In genomic region chr13:99079331-99079761, GRCm38 (mm10) we compare ENCODE assay signal across 22 mouse cellular contexts.
DNase-seq lines count a peak whose midpoint lies in the region; TF ChIP-seq lines count a peak whose summit lies in the region.
"Had no signal": no experiment of that assay in that cellular context is flagged by ENCODE, and none has a peak within 500 bp of the region (broad histone marks: within the 10 kb centered on the region; RNA-seq: fewer than 3 reads in every experiment).

No protein-coding gene starts in this region.

- peak overlapping the region; percentile 61 for H3K27ac ChIP-seq in layer of hippocampus, adult 2 months
- H3K27ac ChIP-seq in cortical plate, adult 2 months (ENCODE audit: insufficient read depth, low read length), result 0 out of 2 replicates have a peak overlapping the region, but pooled peaks have one; percentile 14
- no peak overlapping the region for H3K27ac ChIP-seq in limb, embryonic 10.5 days
- H3K27ac ChIP-seq: embryonic facial prominence, embryonic 12.5 days; forebrain, embryonic 15.5 days; heart, embryonic 10.5 days; hindbrain, embryonic 10.5 days; limb, embryonic 12.5 days; liver, embryonic 12.5 days had no signal

- H3K36me3 ChIP-seq in limb, embryonic 10.5 days, result no peaks in the 10 kb centered on the region
- H3K36me3 ChIP-seq: embryonic facial prominence, embryonic 12.5 days; forebrain, embryonic 15.5 days; heart, embryonic 10.5 days; hindbrain, embryonic 10.5 days; limb, embryonic 12.5 days; liver, embryonic 12.5 days had no signal

- intact Hi-C loops in gastrocnemius, postnatal 36 days (cut with DNase I), result no loop called here

- H3K27me3 ChIP-seq in limb, embryonic 10.5 days (ENCODE audit: low read depth, poor library complexity, severe bottlenecking), result no peaks in the 10 kb centered on the region
- H3K27me3 ChIP-seq: embryonic facial prominence, embryonic 12.5 days; forebrain, embryonic 15.5 days; limb, embryonic 12.5 days had no signal

- TF ChIP-seq POLR2A in cortical plate, adult 2 months (IDR thresholded peaks at IDR 0.05; ENCODE audit: extremely low read depth, insufficient read depth, low read length), result no peak

- DNase-seq in layer of hippocampus, adult 2 months (ENCODE audit: low spot score in 2 of 2), result peak in 1 of 2 experiments; percentile 43
- DNase-seq in layer of hippocampus, adult 8-10 months (ENCODE audit: low spot score in 2 of 2), result no peak
- peak; percentile 79 for DNase-seq in brain, adult 2 months (ENCODE audit: low read depth, low spot score)
- DNase-seq in limb, embryonic 10.5 days (ENCODE audit: low spot score), result peak; percentile 20
- no peak for DNase-seq in yolk sac, embryonic 10.5 days (ENCODE audit: low spot score)
- DNase-seq in gastrocnemius, postnatal 36 days, result no peak
- DNase-seq: cerebellum, adult 8-10 months; gastrocnemius, postnatal 25 days; kidney, adult 8-10 months; kidney, postnatal 14 days; layer of hippocampus, postnatal 36 days; lung, embryonic 14.5 days; lung, postnatal 36 days; retina, postnatal 1 day had no signal

- H3K9me3 ChIP-seq in limb, embryonic 10.5 days (replicated peaks), result no peaks in the 10 kb centered on the region
- H3K9me3 ChIP-seq: embryonic facial prominence, embryonic 12.5 days; forebrain, embryonic 15.5 days; heart, embryonic 10.5 days; hindbrain, embryonic 10.5 days; limb, embryonic 12.5 days; liver, embryonic 12.5 days had no signal

- no peak for TF ChIP-seq CTCF in layer of hippocampus, adult 2 months (conservative IDR thresholded peaks at IDR 0.05)
- TF ChIP-seq CTCF in cortical plate, adult 2 months (IDR thresholded peaks at IDR 0.05; ENCODE audit: extremely low read depth, insufficient read depth, low read length), result no peak

- 96% methylated on average over 8 of the region's 8 CpGs for WGBS in limb, embryonic 10.5 days

- peaks cover 1% of the 10 kb centered on the region; the same call in 1 of the 2 replicates for H3K4me1 ChIP-seq in cortical plate, adult 2 months (ENCODE audit: control insufficient read depth, insufficient read depth, low read length)
- 0 out of 2 replicates have a peak, but pooled peaks cover 2% of the 10 kb centered on the region for H3K4me1 ChIP-seq in limb, embryonic 10.5 days
- H3K4me1 ChIP-seq: forebrain, embryonic 15.5 days; hindbrain, embryonic 10.5 days; limb, embryonic 12.5 days; liver, embryonic 12.5 days had no signal

- H3K4me3 ChIP-seq in layer of hippocampus, adult 2 months, result no peak overlapping the region
- H3K4me3 ChIP-seq in cortical plate, adult 2 months (ENCODE audit: insufficient read depth, low read length), result no peak overlapping the region
- no peak overlapping the region for H3K4me3 ChIP-seq in limb, embryonic 10.5 days
- H3K4me3 ChIP-seq: embryonic facial prominence, embryonic 12.5 days; erythroblast, embryonic 14.5 days; forebrain, embryonic 15.5 days; heart, embryonic 10.5 days; hindbrain, embryonic 10.5 days; limb, embryonic 12.5 days; liver, embryonic 12.5 days had no signal

Comparison
In these comparisons a context has a peak if more than half of its experiments do, and no peak if none do; other contexts are left out.
1. DNase-seq: peak in brain, adult 2 months (single experiment) and limb, embryonic 10.5 days (single experiment); none in layer of hippocampus, adult 8-10 months (0 of 2), yolk sac, embryonic 10.5 days (single experiment) and gastrocnemius, postnatal 36 days (0 of 2).